ENCODE assay signal across 17 mouse cellular contexts in the genomic region with DNA sequence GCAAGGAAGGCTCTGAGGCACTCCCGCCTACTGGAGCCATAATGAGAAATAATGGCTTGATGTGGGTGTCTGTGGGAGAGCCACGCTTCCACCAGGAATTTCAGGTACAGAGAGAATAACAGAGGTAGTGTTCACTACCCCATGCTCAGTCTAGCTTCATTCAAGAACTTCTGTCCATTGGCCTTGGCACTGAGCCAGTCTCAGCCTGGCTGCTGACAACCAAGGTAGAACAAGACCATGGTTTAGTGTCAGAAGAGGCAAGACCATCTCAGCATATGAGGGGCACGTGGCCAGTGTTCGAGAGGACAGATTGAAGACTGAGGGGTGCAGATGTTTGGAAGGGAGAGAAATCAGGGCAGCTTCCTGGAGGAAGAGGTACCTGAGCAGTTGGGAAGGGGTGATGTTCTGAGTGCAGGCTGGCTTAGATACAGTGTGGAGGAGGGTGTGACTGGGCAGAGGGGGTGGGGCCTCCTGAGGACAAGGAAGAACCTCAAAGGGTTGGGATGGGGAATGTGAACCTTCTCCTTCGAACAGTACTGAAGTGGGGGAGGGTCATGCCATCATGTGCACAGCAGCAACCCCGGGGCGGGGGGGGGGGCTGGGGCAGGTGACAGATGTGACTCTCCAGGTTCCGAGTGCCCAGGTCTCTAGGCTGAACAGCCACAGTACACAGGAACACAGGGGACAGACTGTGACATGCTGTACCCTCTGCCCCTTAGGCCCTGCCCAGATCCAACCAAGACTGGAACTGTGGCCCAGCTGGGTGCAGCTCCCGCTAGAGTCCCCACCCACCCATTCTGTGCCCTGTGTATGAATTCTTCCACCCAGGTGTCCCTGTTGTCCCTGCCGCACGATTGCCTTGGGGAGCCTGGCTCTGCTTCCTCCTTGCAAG. TPM values are rescaled to one million over a fixed set of nuclear protein-coding genes. Genes with fewer than 3 reads are reported as not detected.
DNase-seq lines count a peak whose midpoint lies in the region; ATAC-seq lines count a peak whose summit lies in the region.
"Had no signal": no experiment of that assay in that cellular context is flagged by ENCODE, and none has a peak within 500 bp of the region (broad histone marks: within the 10 kb centered on the region; RNA-seq: fewer than 3 reads in every experiment).

No protein-coding gene starts in this region.

- peaks cover 18% of the 10 kb centered on the region for H3K27me3 ChIP-seq in hindbrain, embryonic 15.5 days
- H3K27me3 ChIP-seq in hindbrain, embryonic 14.5 days (ENCODE audit: control insufficient read depth, insufficient read depth, low read length), result peaks cover 17% of the 10 kb centered on the region
- H3K27me3 ChIP-seq in limb, embryonic 12.5 days, result peaks cover 78% of the 10 kb centered on the region

- WGBS in hindbrain, embryonic 15.5 days, result 65% methylated on average over 11 of the region's 11 CpGs
- WGBS in hindbrain, embryonic 14.5 days, result 62% methylated on average over 11 of the region's 11 CpGs
- WGBS in limb, embryonic 12.5 days, result 46% methylated on average over 9 of the region's 11 CpGs

- intact Hi-C loops in heart, postnatal 25 days (cut with DNase I), result no loop called here

- H3K27ac ChIP-seq in hindbrain, embryonic 15.5 days (replicated peaks), result no peak overlapping the region
- no peak overlapping the region for H3K27ac ChIP-seq in hindbrain, embryonic 14.5 days
- peak overlapping the region; percentile 56; the same call in 1 of the 2 replicates for H3K27ac ChIP-seq in limb, embryonic 12.5 days
- H3K27ac ChIP-seq: embryonic facial prominence, embryonic 12.5 days; heart, adult 2 months; liver, embryonic 15.5 days had no signal

- H3K4me2 ChIP-seq in hindbrain, embryonic 15.5 days, result no peak overlapping the region
- H3K4me2 ChIP-seq in hindbrain, embryonic 14.5 days (replicated peaks), result no peak overlapping the region
- 0 out of 2 replicates have a peak overlapping the region, but pooled peaks have one; percentile 17 for H3K4me2 ChIP-seq in limb, embryonic 12.5 days
- H3K4me2 ChIP-seq: embryonic facial prominence, embryonic 12.5 days; liver, embryonic 15.5 days had no signal

- no peaks in the 10 kb centered on the region for H3K9me3 ChIP-seq in hindbrain, embryonic 15.5 days
- H3K9me3 ChIP-seq in hindbrain, embryonic 14.5 days (ENCODE audit: control insufficient read depth, low read length), result no peaks in the 10 kb centered on the region
- H3K9me3 ChIP-seq in limb, embryonic 12.5 days, result no peaks in the 10 kb centered on the region
- H3K9me3 ChIP-seq: embryonic facial prominence, embryonic 12.5 days; liver, embryonic 15.5 days had no signal

- peak; percentile 51 to 55 for DNase-seq in cerebellum, postnatal 10 days
- DNase-seq in cerebellum, adult 9-10 months, result no peak
- DNase-seq in hindbrain, embryonic 14.5 days (ENCODE audit: low spot score), result no peak
- peak; percentile 33 for DNase-seq in brain, adult 2 months (ENCODE audit: low read depth, low spot score)
- no peak for DNase-seq in heart, postnatal 25 days (ENCODE audit: low spot score)
- DNase-seq: B cell, adult 2 months; cerebellum, adult 11 months; heart, adult 2 months; heart, postnatal 14 days; kidney, adult 9 months; thymus, adult 18-20 months had no signal

- peak; percentile 37; the same call in 1 of the 2 replicates for ATAC-seq in hindbrain, embryonic 15.5 days (ENCODE audit: low FRiP score, low read depth)
- ATAC-seq in hindbrain, embryonic 14.5 days (ENCODE audit: low FRiP score), result no peak
- no peak for ATAC-seq in limb, embryonic 12.5 days (ENCODE audit: insufficient number of reproducible peaks, insufficient read depth, low FRiP score, low TSS enrichment, low read depth)
- ATAC-seq in megakaryocyte-erythroid progenitor cell, adult 5-6 weeks (replicated peaks; ENCODE audit: low FRiP score, low TSS enrichment, poor library complexity, severe bottlenecking), result no peak

- peaks cover 26% of the 10 kb centered on the region for H3K4me1 ChIP-seq in hindbrain, embryonic 15.5 days (replicated peaks)
- peaks cover 28% of the 10 kb centered on the region for H3K4me1 ChIP-seq in hindbrain, embryonic 14.5 days (replicated peaks; ENCODE audit: control insufficient read depth, insufficient read depth, low read length)
- H3K4me1 ChIP-seq in limb, embryonic 12.5 days (replicated peaks), result peaks cover 46% of the 10 kb centered on the region
- H3K4me1 ChIP-seq: liver, embryonic 15.5 days had no signal

- no peak overlapping the region for H3K4me3 ChIP-seq in hindbrain, embryonic 15.5 days
- H3K4me3 ChIP-seq in hindbrain, embryonic 14.5 days (replicated peaks; ENCODE audit: low read length), result no peak overlapping the region
- H3K4me3 ChIP-seq in limb, embryonic 12.5 days (replicated peaks), result no peak overlapping the region
- H3K4me3 ChIP-seq: embryonic facial prominence, embryonic 12.5 days; heart, adult 2 months; liver, embryonic 15.5 days had no signal

- no peak overlapping the region for H3K9ac ChIP-seq in hindbrain, embryonic 15.5 days
- no peak overlapping the region; the same call in 1 of the 2 replicates for H3K9ac ChIP-seq in hindbrain, embryonic 14.5 days
- H3K9ac ChIP-seq in limb, embryonic 12.5 days (replicated peaks), result no peak overlapping the region
- H3K9ac ChIP-seq: embryonic facial prominence, embryonic 12.5 days; liver, embryonic 15.5 days had no signal

- no peaks in the 10 kb centered on the region for H3K36me3 ChIP-seq in hindbrain, embryonic 15.5 days
- H3K36me3 ChIP-seq in hindbrain, embryonic 14.5 days (replicated peaks; ENCODE audit: control insufficient read depth, insufficient read depth), result no peaks in the 10 kb centered on the region
- no peaks in the 10 kb centered on the region for H3K36me3 ChIP-seq in limb, embryonic 12.5 days
- H3K36me3 ChIP-seq: embryonic facial prominence, embryonic 12.5 days; liver, embryonic 15.5 days had no signal

RNA-seq across cellular contexts. Expression of gene Cdh22, which starts 52.3 kb away (rescaled TPM):
- 16.4 and 16.6 TPM in 2 replicates for polyA plus RNA-seq in hindbrain, embryonic 15.5 days (2015; fragmentation: Nextera tagmentation; extraction: Ambion mirVana)
- 12.4 and 15.4 TPM in 2 replicates for polyA plus RNA-seq in hindbrain, embryonic 14.5 days (2014; fragmentation: Nextera tagmentation; extraction: Ambion mirVana)
- 0.90 and 1.9 TPM in 2 replicates for polyA plus RNA-seq in limb, embryonic 12.5 days (2016; fragmentation: Nextera tagmentation; extraction: Ambion mirVana)
- total RNA-seq in heart, postnatal 25 days (2021), result under 1 TPM; 0.36 to 0.42 TPM
- total RNA-seq in megakaryocyte-erythroid progenitor cell, adult 5-6 weeks (2014; fragmentation: Nextera tagmentation), result not detected in 2 replicates
- not detected in 2 replicates for total RNA-seq in megakaryocyte-erythroid progenitor cell, adult 5-6 weeks (2017)
- total RNA-seq: neutrophil, adult 5-6 weeks had no signal
- polyA plus RNA-seq: liver, embryonic 15.5 days had no signal

Comparison
In these comparisons a context has a peak if more than half of its experiments do, and no peak if none do; other contexts are left out.
1. DNase-seq: peak in cerebellum, postnatal 10 days (2 of 2) and brain, adult 2 months (single experiment); none in cerebellum, adult 9-10 months (single experiment), hindbrain, embryonic 14.5 days (single experiment) and heart, postnatal 25 days (single experiment).